8 mouse cellular contexts compared by ENCODE assay signal in genomic region chr5:122280827-122281462, GRCm38 (mm10). TPM values are rescaled to one million over a fixed set of nuclear protein-coding genes. Genes with fewer than 3 reads are reported as not detected.
A peak's percentile ranks its signal among the peaks of the same experiment; 100 is the strongest.
DNase-seq lines count a peak whose midpoint lies in the region; ATAC-seq lines count a peak whose summit lies in the region.

No protein-coding gene starts in this region.

- no peaks in the 10 kb centered on the region for H3K9me3 ChIP-seq in kidney, embryonic 14.5 days (ENCODE audit: control insufficient read depth, low read length)

- no peak overlapping the region for H3K27ac ChIP-seq in kidney, embryonic 14.5 days (ENCODE audit: low read depth, low read length)

- peak overlapping the region; percentile 21; the same call in 1 of the 2 replicates for H3K4me2 ChIP-seq in kidney, embryonic 14.5 days (replicated peaks; ENCODE audit: low read depth, low read length)

- no peak for ATAC-seq in kidney, embryonic 14.5 days (ENCODE audit: low FRiP score, low TSS enrichment)
- ATAC-seq in cerebellum, adult (ENCODE audit: insufficient number of reproducible peaks, low FRiP score, low TSS enrichment), result no peak

- no peaks in the 10 kb centered on the region for H3K36me3 ChIP-seq in kidney, embryonic 14.5 days (ENCODE audit: control insufficient read depth, insufficient read depth, low read length)

- H3K4me3 ChIP-seq in kidney, embryonic 14.5 days (ENCODE audit: low read length), result no peak overlapping the region

- H3K27me3 ChIP-seq in kidney, embryonic 14.5 days (ENCODE audit: control insufficient read depth, insufficient read depth, low read length), result no peaks in the 10 kb centered on the region

- H3K4me1 ChIP-seq in kidney, embryonic 14.5 days (ENCODE audit: control insufficient read depth, insufficient read depth, low read length), result peaks cover 9% of the 10 kb centered on the region; the same call in 1 of the 2 replicates

- H3K9ac ChIP-seq in kidney, embryonic 14.5 days (ENCODE audit: low read depth, low read length), result no peak overlapping the region

- 31% methylated on average over 19 of the region's 19 CpGs for WGBS in kidney, embryonic 14.5 days

- DNase-seq in heart, adult 18-20 months, result peak; percentile 55 to 61
- DNase-seq in heart, adult 9 months (ENCODE audit: low spot score in 2 of 2), result no peak
- DNase-seq in fat pad, adult 2 months (ENCODE audit: extremely low read depth, low read depth, low spot score), result peak; percentile 96
- DNase-seq in lung, postnatal 14 days, result peak; percentile 48
- DNase-seq in right cerebral cortex, postnatal 4 days, result no peak
- DNase-seq in left cerebral cortex, adult 18-20 months (ENCODE audit: low spot score in 2 of 2), result no peak

RNA-seq across cellular contexts. Expression of gene Pptc7, which starts 3.2 kb away (rescaled TPM):
- 100 to 1,000 TPM; 112 to 135 TPM for total RNA-seq in heart, adult 18-20 months (2021)
- polyA plus RNA-seq in kidney, embryonic 14.5 days (2014; fragmentation: Nextera tagmentation; extraction: Ambion mirVana), result 7.9 and 10.9 TPM in 2 replicates
- 10 to 100 TPM; 42.0 to 50.5 TPM for total RNA-seq in left cerebral cortex, adult 18-20 months (2021)

RNA-seq across cellular contexts. Expression of gene Tctn1, which starts 16.7 kb away (rescaled TPM):
- total RNA-seq in heart, adult 18-20 months (2021), result 1 to 10 TPM; 2.8 to 4.9 TPM
- 6.5 and 9.8 TPM in 2 replicates for polyA plus RNA-seq in kidney, embryonic 14.5 days (2014; fragmentation: Nextera tagmentation; extraction: Ambion mirVana)
- 10 to 100 TPM; 10.3 to 14.6 TPM for total RNA-seq in left cerebral cortex, adult 18-20 months (2021)

Comparison
In these comparisons a context has a peak if more than half of its experiments do, and no peak if none do; other contexts are left out.
1. DNase-seq: peak in heart, adult 18-20 months (2 of 2), fat pad, adult 2 months (single experiment) and lung, postnatal 14 days (single experiment); none in heart, adult 9 months (0 of 2), right cerebral cortex, postnatal 4 days (single experiment) and left cerebral cortex, adult 18-20 months (0 of 2).